Mouse (Mus musculus): ENCODE measurements around the gene Idh2. TPM values are rescaled to one million over a fixed set of nuclear protein-coding genes. Genes with fewer than 3 reads are reported as not detected.
"Not testable (repeated sequence)": the region's sequence is repeated elsewhere in the genome, so short reads cannot be mapped to it uniquely, and the experiment has no call there.

Gene Idh2
- polyA plus RNA-seq, 1 experiment from 2014 or later = 585 TPM

DNA sequence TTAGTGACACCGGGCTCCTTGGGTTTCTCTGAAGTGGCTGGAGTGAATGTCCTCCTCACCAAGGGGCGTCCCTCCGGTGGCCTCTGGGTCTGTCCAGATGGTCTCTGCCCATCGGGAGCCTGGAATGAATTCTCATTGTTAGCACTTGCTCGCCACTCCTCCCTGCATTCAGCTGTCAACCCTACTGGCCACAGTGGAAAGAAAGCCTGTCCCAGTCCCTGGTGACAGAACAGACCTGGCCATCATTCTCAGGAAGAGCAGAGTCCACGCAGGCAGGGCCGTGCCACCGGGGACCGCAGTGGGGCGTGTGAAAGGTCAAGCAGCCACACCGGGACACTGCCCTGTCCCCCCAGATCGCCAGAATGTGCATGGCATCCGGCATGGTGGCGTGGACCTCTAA, 57.4 kb downstream of the Idh2 start:
- ATAC-seq = peak; percentile 16; the same call in 1 of the 2 replicates
- peaks cover 64% of the 10 kb centered on the region for H3K4me1 ChIP-seq (ENCODE audit: control insufficient read depth, insufficient read depth, low read length)
- H3K4me3 ChIP-seq (ENCODE audit: low read length) = no peak overlapping the region
- no peaks in the 10 kb centered on the region for H3K27me3 ChIP-seq (replicated peaks; ENCODE audit: control insufficient read depth, insufficient read depth, low read length)
- H3K36me3 ChIP-seq (ENCODE audit: control insufficient read depth, insufficient read depth, low read length) = no peaks in the 10 kb centered on the region
- peak overlapping the region; percentile 11 for H3K4me2 ChIP-seq (ENCODE audit: low read depth, low read length)
- H3K27ac ChIP-seq (ENCODE audit: low read length) = peak overlapping the region; percentile 94
- no peaks in the 10 kb centered on the region for H3K9me3 ChIP-seq (ENCODE audit: control insufficient read depth, low read length)
- WGBS = 50% methylated on average over 14 of the region's 14 CpGs
- H3K9ac ChIP-seq (ENCODE audit: low read depth, low read length) = peak overlapping the region; percentile 50

DNA sequence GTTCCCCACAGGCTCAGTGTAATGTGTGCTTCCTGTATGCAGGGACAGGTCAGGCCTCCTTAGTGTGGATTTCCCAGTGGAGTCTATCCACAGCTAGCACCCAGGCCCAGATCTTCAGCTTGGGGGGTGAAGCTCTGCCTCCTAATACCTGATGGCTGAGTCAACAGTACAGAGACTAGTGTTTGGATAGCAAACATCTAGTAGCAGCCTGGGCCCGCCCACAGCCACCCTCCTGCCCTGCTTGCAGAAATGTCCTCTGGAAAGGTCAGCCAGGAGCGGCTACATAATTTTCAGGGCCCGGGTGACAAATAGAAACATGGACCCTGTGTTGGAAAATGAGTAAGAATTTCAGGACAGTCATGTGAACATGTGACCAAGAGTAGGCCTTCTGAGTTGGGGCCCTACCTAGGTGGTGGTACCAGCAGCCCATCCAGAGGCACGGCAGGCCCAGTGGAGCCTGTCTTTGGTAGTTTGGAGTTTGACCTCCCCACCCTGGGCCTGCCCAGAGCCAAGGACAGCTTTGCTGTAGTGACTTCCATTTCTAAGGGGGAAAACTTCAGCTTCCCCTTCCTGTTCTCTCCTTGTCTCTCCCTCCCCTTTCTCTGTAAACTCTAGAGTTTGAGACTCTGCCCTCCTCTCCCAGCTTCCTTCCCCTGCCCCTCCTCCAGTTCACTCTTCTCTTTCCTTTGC, 58.0 kb downstream of the Idh2 start:
- peaks cover 70% of the 10 kb centered on the region for H3K4me1 ChIP-seq (ENCODE audit: control insufficient read depth, insufficient read depth, low read length)
- no peaks in the 10 kb centered on the region for H3K27me3 ChIP-seq (replicated peaks; ENCODE audit: control insufficient read depth, insufficient read depth, low read length)
- H3K4me2 ChIP-seq (ENCODE audit: low read depth, low read length) = peak overlapping the region; percentile 11
- no peaks in the 10 kb centered on the region for H3K36me3 ChIP-seq (ENCODE audit: control insufficient read depth, insufficient read depth, low read length)
- ATAC-seq = peak; percentile 67
- peak overlapping the region; percentile 94 for H3K27ac ChIP-seq (ENCODE audit: low read length)
- H3K9ac ChIP-seq (ENCODE audit: low read depth, low read length) = peak overlapping the region; percentile 50
- H3K9me3 ChIP-seq (ENCODE audit: control insufficient read depth, low read length) = no peaks in the 10 kb centered on the region
- WGBS = 39% methylated on average over 4 of the region's 4 CpGs
- H3K4me3 ChIP-seq (ENCODE audit: low read length) = no peak overlapping the region

DNA sequence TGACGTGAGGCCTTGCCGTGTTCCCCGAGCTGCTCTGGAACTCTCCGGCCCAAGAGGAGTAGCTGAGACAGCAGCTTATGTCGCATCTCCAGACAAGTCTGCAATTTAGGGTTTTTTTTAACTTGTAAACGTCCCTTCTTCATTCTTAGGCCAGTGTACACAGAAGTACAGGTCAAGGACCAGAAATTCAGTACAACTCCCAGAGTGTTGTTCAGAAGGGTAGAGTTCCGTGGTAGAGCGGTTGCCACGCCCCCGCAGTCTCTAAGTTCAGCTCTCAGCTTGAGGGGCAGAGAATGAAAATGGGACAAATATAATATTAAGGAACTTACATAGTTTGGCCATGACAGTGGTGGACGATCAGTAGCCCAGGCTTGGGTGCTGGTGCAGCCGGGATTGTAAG, 59.4 kb downstream of the Idh2 start:
- no peaks in the 10 kb centered on the region for H3K36me3 ChIP-seq (ENCODE audit: control insufficient read depth, insufficient read depth, low read length)
- WGBS = 51% methylated on average over 12 of the region's 12 CpGs
- peaks cover 76% of the 10 kb centered on the region for H3K4me1 ChIP-seq (ENCODE audit: control insufficient read depth, insufficient read depth, low read length)
- no peaks in the 10 kb centered on the region for H3K27me3 ChIP-seq (replicated peaks; ENCODE audit: control insufficient read depth, insufficient read depth, low read length)
- 0 out of 2 replicates have a peak overlapping the region, but pooled peaks have one; percentile 8 for H3K4me2 ChIP-seq (ENCODE audit: low read depth, low read length)
- H3K9me3 ChIP-seq (ENCODE audit: control insufficient read depth, low read length) = no peaks in the 10 kb centered on the region
- no peak for ATAC-seq
- no peak overlapping the region for H3K4me3 ChIP-seq (ENCODE audit: low read length)
- peak overlapping the region; percentile 13; the same call in 1 of the 2 replicates for H3K9ac ChIP-seq (ENCODE audit: low read depth, low read length)
- H3K27ac ChIP-seq (ENCODE audit: low read length) = peak overlapping the region; percentile 94

DNA sequence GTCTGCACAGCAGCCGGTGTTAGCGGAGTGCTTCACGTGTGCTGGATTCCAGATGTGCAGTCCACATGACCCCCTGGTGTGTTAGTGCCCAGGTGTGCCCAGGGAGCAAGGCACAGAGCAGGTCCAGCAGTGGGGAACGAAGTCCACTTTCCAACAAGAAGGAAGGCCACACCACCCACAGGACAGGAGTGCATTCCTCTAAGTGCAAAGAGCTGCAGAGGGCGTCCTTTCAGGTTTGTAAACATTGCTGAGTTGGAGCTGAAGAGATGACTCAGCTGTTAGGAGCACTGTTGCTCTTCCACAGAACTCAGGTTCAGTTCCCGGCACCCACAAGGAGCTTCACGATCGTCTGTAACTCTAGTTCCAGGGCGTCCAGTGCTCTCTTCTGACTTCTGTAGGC, 62.0 kb downstream of the Idh2 start:
- 86% methylated on average over 9 of the region's 9 CpGs for WGBS
- H3K4me2 ChIP-seq (ENCODE audit: low read depth, low read length) = no peak overlapping the region
- H3K27me3 ChIP-seq (replicated peaks; ENCODE audit: control insufficient read depth, insufficient read depth, low read length) = no peaks in the 10 kb centered on the region
- H3K9ac ChIP-seq (ENCODE audit: low read depth, low read length) = no peak overlapping the region
- peaks cover 68% of the 10 kb centered on the region for H3K4me1 ChIP-seq (ENCODE audit: control insufficient read depth, insufficient read depth, low read length)
- H3K4me3 ChIP-seq (ENCODE audit: low read length) = no peak overlapping the region
- no peak for ATAC-seq
- peak overlapping the region; percentile 38; the same call in 1 of the 2 replicates for H3K27ac ChIP-seq (ENCODE audit: low read length)
- H3K9me3 ChIP-seq (ENCODE audit: control insufficient read depth, low read length) = no peaks in the 10 kb centered on the region
- H3K36me3 ChIP-seq (ENCODE audit: control insufficient read depth, insufficient read depth, low read length) = no peaks in the 10 kb centered on the region

DNA sequence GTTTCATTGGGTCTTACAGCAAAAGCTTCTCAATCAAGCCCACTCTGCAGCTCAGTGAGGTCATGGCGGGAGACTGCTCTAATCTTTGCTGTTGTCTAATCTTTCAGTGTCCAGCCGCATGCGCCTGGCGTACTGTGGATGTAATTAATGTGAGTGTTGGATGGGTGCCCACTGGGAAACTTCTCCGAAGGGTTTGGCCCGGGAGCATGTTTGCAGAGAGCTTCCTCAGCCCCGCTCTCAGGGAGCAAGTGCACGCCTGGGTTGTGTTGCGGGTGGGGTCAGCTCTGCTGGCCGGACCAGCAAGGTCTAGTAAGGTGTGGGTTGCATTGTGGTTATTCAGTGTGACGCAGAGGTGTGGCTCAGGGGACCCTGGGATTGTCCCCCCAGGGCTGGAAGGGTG, 62.9 kb downstream of the Idh2 start:
- peak overlapping the region; percentile 54 for H3K27ac ChIP-seq (ENCODE audit: low read length)
- H3K9me3 ChIP-seq (ENCODE audit: control insufficient read depth, low read length) = no peaks in the 10 kb centered on the region
- 12% methylated on average over 11 of the region's 11 CpGs for WGBS
- no peaks in the 10 kb centered on the region for H3K36me3 ChIP-seq (ENCODE audit: control insufficient read depth, insufficient read depth, low read length)
- H3K4me3 ChIP-seq (ENCODE audit: low read length) = no peak overlapping the region
- ATAC-seq = peak; percentile 22; the same call in 1 of the 2 replicates
- H3K9ac ChIP-seq (ENCODE audit: low read depth, low read length) = 0 out of 2 replicates have a peak overlapping the region, but pooled peaks have one; percentile 24
- no peak overlapping the region for H3K4me2 ChIP-seq (ENCODE audit: low read depth, low read length)
- H3K4me1 ChIP-seq (ENCODE audit: control insufficient read depth, insufficient read depth, low read length) = peaks cover 64% of the 10 kb centered on the region
- no peaks in the 10 kb centered on the region for H3K27me3 ChIP-seq (replicated peaks; ENCODE audit: control insufficient read depth, insufficient read depth, low read length)

DNA sequence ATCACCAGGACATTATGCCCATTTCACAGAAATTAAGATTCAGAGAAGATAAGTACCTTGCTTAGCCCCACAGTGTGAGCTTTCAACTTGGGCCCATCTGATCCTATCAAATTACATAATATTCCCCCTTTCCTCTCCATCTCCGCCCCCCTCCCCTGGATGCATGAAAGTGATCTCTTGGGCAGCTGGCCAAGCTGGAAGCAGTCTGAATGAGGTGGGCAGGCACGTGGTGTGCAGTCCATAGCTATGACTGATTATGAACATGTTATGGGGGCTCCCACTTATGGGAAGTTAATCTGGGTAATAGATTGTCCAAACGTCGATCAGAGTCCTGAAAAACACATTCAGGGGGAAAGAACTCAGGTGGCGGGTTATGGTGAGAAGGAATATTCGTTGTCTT, 63.4 kb downstream of the Idh2 start:
- Histone ChIP-seq H3K9ac (ENCODE audit: low read depth, low read length) (0 out of 2 replicates have a peak overlapping the region, but pooled peaks have one; percentile 24), H3K27me3 (replicated peaks; ENCODE audit: control insufficient read depth, insufficient read depth, low read length) (no peaks in the 10 kb centered on the region), H3K36me3 (ENCODE audit: control insufficient read depth, insufficient read depth, low read length) (no peaks in the 10 kb centered on the region), H3K9me3 (ENCODE audit: control insufficient read depth, low read length) (no peaks in the 10 kb centered on the region), H3K27ac (ENCODE audit: low read length) (peak overlapping the region; percentile 54; the same call in 1 of the 2 replicates), H3K4me2 (ENCODE audit: low read depth, low read length) (no peak overlapping the region), H3K4me3 (ENCODE audit: low read length) (no peak overlapping the region), H3K4me1 (ENCODE audit: control insufficient read depth, insufficient read depth, low read length) (peaks cover 59% of the 10 kb centered on the region)
- WGBS = 58% methylated on average over 6 of the region's 6 CpGs
- no peak for ATAC-seq

DNA sequence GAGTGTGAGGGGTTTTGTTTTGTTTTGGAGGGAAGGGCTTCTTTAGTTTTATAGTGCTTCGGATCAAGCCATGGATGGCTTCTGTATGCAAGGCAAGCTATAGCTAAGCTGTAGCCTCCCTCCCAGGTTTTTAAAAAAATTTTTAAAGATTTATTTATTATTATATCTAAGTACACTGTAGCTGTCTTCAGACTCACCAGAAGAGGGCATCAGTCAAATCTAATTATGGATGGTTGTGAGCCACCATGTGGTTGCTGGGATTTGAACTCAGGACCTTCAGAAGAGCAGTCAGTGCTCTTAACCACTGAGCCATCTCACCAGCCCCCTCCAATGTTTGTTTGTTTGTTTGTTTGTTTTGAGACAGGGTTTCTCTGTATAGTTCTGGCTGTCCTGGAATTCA, 64.8 kb downstream of the Idh2 start:
- WGBS = 95% methylated on average over 1 of the region's 1 CpGs
- not testable (repeated sequence) for H3K4me2 ChIP-seq (ENCODE audit: low read depth, low read length); ATAC-seq; H3K9ac ChIP-seq (ENCODE audit: low read depth, low read length); H3K36me3 ChIP-seq (ENCODE audit: control insufficient read depth, insufficient read depth, low read length); H3K4me3 ChIP-seq (ENCODE audit: low read length); H3K27me3 ChIP-seq (replicated peaks; ENCODE audit: control insufficient read depth, insufficient read depth, low read length); H3K9me3 ChIP-seq (ENCODE audit: control insufficient read depth, low read length)
- H3K4me1 ChIP-seq (ENCODE audit: control insufficient read depth, insufficient read depth, low read length) = peaks cover 49% of the 10 kb centered on the region
- H3K27ac ChIP-seq (ENCODE audit: low read length) = 0 out of 2 replicates have a peak overlapping the region, but pooled peaks have one; percentile 9

DNA sequence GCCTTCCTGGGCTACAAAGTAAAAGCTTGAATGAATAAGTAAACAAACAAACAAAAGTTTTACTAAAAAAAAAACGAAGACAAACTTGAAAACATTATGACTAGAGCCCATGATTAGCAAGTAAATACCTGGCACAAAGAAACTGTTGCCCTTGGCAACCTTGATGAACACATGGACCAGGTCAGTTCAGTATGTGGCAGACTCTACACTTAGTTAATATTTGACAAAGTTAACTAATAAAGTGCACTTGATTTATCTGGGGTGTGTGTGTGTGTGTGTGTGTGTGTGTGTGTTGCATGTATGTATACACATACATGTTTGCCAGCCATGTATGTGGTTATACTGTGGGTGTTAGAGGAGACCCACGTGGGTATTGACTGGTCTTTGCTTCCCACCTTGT, 65.4 kb downstream of the Idh2 start:
- peaks cover 47% of the 10 kb centered on the region for H3K4me1 ChIP-seq (ENCODE audit: control insufficient read depth, insufficient read depth, low read length)
- H3K27ac ChIP-seq (ENCODE audit: low read length) = no peak overlapping the region
- 45% methylated on average over 2 of the region's 2 CpGs for whole genome bisulfite sequencing
- no peaks in the 10 kb centered on the region for H3K9me3 ChIP-seq (ENCODE audit: control insufficient read depth, low read length)
- H3K27me3 ChIP-seq (replicated peaks; ENCODE audit: control insufficient read depth, insufficient read depth, low read length) = no peaks in the 10 kb centered on the region
- H3K4me3 ChIP-seq (ENCODE audit: low read length) = no peak overlapping the region
- ATAC-seq = peak; percentile 51
- no peaks in the 10 kb centered on the region for H3K36me3 ChIP-seq (ENCODE audit: control insufficient read depth, insufficient read depth, low read length)
- H3K4me2 ChIP-seq (ENCODE audit: low read depth, low read length) = no peak overlapping the region
- H3K9ac ChIP-seq (ENCODE audit: low read depth, low read length) = no peak overlapping the region

DNA sequence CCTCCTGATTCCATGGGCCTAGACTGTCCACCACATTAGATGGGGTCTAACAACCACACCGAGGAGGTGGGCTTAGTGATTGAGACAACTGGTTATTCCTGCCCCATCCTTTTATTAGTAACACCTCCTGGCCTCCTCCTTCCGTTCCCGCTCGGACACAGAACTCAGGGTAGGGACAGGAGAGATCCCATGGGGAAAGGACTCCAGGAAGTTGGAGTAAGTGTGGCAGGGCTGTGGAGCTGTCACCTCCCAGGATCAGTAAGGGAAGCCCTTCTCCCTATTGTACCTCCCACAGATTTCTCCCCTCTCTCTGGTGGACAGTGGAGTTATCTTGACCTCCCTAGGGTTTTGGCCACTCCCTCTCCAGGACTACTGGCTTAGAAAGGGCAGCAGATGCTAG, 68.2 kb downstream of the Idh2 start:
- peaks cover 37% of the 10 kb centered on the region for H3K4me1 ChIP-seq (ENCODE audit: control insufficient read depth, insufficient read depth, low read length)

More for the DNA sequence above, 68.2 kb downstream of the Idh2 start:
- H3K9ac ChIP-seq (ENCODE audit: low read depth, low read length) = no peak overlapping the region
- no peak overlapping the region for H3K27ac ChIP-seq (ENCODE audit: low read length)
- no peak overlapping the region for H3K4me3 ChIP-seq (ENCODE audit: low read length)
- no peak overlapping the region for H3K4me2 ChIP-seq (ENCODE audit: low read depth, low read length)
- H3K36me3 ChIP-seq (ENCODE audit: control insufficient read depth, insufficient read depth, low read length) = no peaks in the 10 kb centered on the region
- no peak for ATAC-seq
- H3K9me3 ChIP-seq (ENCODE audit: control insufficient read depth, low read length) = no peaks in the 10 kb centered on the region
- H3K27me3 ChIP-seq (replicated peaks; ENCODE audit: control insufficient read depth, insufficient read depth, low read length) = no peaks in the 10 kb centered on the region
- 85% methylated on average over 4 of the region's 4 CpGs for WGBS

Measured in intestine, embryonic 16.5 days (tissue).